Mouse (Mus musculus) heart, embryonic 11.5 days (tissue): ENCODE data around the gene Apba3. TPM values are rescaled to one million over a fixed set of nuclear protein-coding genes. Genes with fewer than 3 reads are reported as not detected.
A peak's percentile ranks its signal among the peaks of the same experiment; 100 is the strongest.

Source experiments
- ATAC-seq: fragments of 200-750 bp; cut with Nextera tagmentation; replicated peaks from 2 replicates; pipeline ENCODE4 v1.8.0; 2017; ENCODE audit warnings: moderate library complexity; ENCODE audit not compliant: insufficient number of reproducible peaks, low FRiP score, low TSS enrichment
- H3K27ac ChIP-seq: fragments of 300-500 bp; sonication (generic); 2 replicates; pipeline ENCODE4 v1.5.1; 2014; ENCODE audit warnings: mild to moderate bottlenecking, low read depth, low read length
- H3K27me3 ChIP-seq: fragments of 300-500 bp; sonication (generic); 2 replicates; pipeline ENCODE4 v1.6.1; 2014; ENCODE audit warnings: mild to moderate bottlenecking, low read length, mixed read lengths; ENCODE audit not compliant: control insufficient read depth, insufficient read depth
- H3K36me3 ChIP-seq: fragments of 300-500 bp; sonication (generic); 2 replicates; pipeline ENCODE4 v1.6.1; 2014; ENCODE audit warnings: mild to moderate bottlenecking, low read length, moderate library complexity, mixed read lengths; ENCODE audit not compliant: control insufficient read depth, insufficient read depth
- H3K4me1 ChIP-seq: fragments of 300-500 bp; sonication (generic); 2 replicates; pipeline ENCODE4 v1.6.1; 2014; ENCODE audit warnings: low read length; ENCODE audit not compliant: control insufficient read depth, insufficient read depth
- H3K4me2 ChIP-seq: fragments of 300-500 bp; sonication (generic); 2 replicates; pipeline ENCODE4 v1.6.1; 2014; ENCODE audit warnings: mild to moderate bottlenecking, moderate library complexity
- H3K4me3 ChIP-seq: fragments of 300-500 bp; sonication (generic); 2 replicates; pipeline ENCODE4 v1.5.1; 2014; ENCODE audit warnings: low read depth, low read length
- H3K9ac ChIP-seq: fragments of 300-500 bp; sonication (generic); 2 replicates; pipeline ENCODE4 v1.6.1; 2014; ENCODE audit warnings: mild to moderate bottlenecking, low read depth, low read length, moderate library complexity
- H3K9me3 ChIP-seq: fragments of 300-500 bp; sonication (generic); replicated peaks from 2 replicates; pipeline ENCODE4 v1.6.1; 2016; ENCODE audit warnings: low read length; ENCODE audit not compliant: control insufficient read depth
- WGBS: fragments of 180-500 bp; shearing (Covaris S2); extraction: QIAGEN DNeasy Blood & Tissue Kit; methylation state at CpG from one replicate; pipeline ENCODE4 v1.1.7; 2014; ENCODE audit not compliant: insufficient replicate concordance; 5-methylcytosine and 5-hydroxymethylcytosine counted together
- polyA plus RNA-seq: library from polyadenylated mRNA; unstranded; fragments of >200 nt; fragmentation: Nextera tagmentation; extraction: Ambion mirVana; gene quantifications from 2 replicates; pipeline ENCODE4 v1.2.1, GENCODE M21; 2014

The Apba3 gene
- polyA plus RNA-seq, 1 experiment from 2014 or later, result 41.2 TPM

GRCm38 (mm10) chr10:81289811-81290210, 23.1 kb downstream of the Apba3 start:
- H3K9ac ChIP-seq, result no peak overlapping the region
- H3K27ac ChIP-seq, result no peak overlapping the region
- no peak overlapping the region for H3K4me3 ChIP-seq
- WGBS, result 66% methylated on average over 14 of the region's 14 CpGs
- no peak overlapping the region for H3K4me2 ChIP-seq
- peaks cover 22% of the 10 kb centered on the region for H3K4me1 ChIP-seq
- peaks cover 40% of the 10 kb centered on the region for H3K27me3 ChIP-seq
- no peak for ATAC-seq
- H3K36me3 ChIP-seq, result no peaks in the 10 kb centered on the region
- H3K9me3 ChIP-seq, result no peaks in the 10 kb centered on the region

DNA sequence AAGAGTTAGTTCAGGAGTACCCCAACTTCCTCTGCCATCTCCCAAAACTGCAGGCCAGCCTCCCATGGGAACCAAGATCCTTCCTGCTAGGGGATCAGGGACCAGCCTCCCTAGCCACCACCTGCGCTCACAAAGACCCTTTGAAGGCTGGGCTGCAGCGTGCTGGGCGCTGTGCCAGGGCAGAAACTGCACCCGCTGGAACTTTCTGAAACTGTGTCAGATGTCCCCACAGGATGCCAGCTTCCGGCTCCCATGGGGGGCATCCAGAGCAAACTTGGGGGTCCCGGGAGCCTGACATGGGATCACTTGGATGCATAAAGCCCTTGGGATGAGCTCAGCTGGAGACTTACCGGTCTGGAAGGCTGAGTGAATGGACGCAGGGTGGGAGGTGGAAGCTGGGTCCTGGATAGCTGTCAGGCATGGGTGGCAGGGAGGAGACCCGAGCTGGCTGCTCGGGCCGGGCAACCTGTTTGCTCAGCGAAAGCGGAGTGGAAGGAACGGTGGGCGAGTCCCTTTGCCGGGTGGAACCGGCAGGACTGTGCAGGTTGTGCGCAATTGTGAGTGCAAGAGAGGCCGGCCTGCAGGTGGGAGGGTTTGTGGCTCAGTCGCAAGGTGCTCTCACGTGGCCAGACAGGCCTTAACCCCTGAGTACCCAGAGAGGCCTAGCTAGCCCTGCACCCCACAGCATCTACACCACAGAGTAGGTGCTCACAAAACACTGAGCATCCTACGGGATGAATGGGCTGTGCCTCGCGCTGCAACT, 24.1 kb downstream of the Apba3 start:
- Histone ChIP-seq H3K36me3 (no peaks in the 10 kb centered on the region), H3K4me3 (no peak overlapping the region), H3K4me1 (peaks cover 32% of the 10 kb centered on the region), H3K4me2 (no peak overlapping the region), H3K27ac (no peak overlapping the region), H3K27me3 (peaks cover 32% of the 10 kb centered on the region), H3K9ac (no peak overlapping the region), H3K9me3 (no peaks in the 10 kb centered on the region)
- no peak for ATAC-seq
- 19% methylated on average over 24 of the region's 24 CpGs for WGBS

- WGBS, result 72% methylated on average over 9 of the region's 9 CpGs
- H3K4me3 ChIP-seq, result 0 out of 2 replicates have a peak within 1 kb of the TSS, but pooled peaks have one; percentile 80
- no peak for ATAC-seq
- no peaks in the 10 kb centered on the region for H3K9me3 ChIP-seq
- peak within 1 kb of the TSS; percentile 19; the same call in 1 of the 2 replicates for H3K4me2 ChIP-seq
- H3K9ac ChIP-seq, result no peak within 1 kb of the TSS
- H3K27ac ChIP-seq, result no peak within 1 kb of the TSS
- H3K4me1 ChIP-seq, result peaks cover 33% of the 10 kb centered on the region
- peaks cover 32% of the 10 kb centered on the region for H3K27me3 ChIP-seq
- H3K36me3 ChIP-seq, result no peaks in the 10 kb centered on the region
Measured at GRCm38 (mm10) chr10:81291511-81292104, 24.8 kb downstream of the Apba3 start, which contains the start of gene Tjp3. Tjp3 (minus strand) TSS chr10:81291581.

DNA sequence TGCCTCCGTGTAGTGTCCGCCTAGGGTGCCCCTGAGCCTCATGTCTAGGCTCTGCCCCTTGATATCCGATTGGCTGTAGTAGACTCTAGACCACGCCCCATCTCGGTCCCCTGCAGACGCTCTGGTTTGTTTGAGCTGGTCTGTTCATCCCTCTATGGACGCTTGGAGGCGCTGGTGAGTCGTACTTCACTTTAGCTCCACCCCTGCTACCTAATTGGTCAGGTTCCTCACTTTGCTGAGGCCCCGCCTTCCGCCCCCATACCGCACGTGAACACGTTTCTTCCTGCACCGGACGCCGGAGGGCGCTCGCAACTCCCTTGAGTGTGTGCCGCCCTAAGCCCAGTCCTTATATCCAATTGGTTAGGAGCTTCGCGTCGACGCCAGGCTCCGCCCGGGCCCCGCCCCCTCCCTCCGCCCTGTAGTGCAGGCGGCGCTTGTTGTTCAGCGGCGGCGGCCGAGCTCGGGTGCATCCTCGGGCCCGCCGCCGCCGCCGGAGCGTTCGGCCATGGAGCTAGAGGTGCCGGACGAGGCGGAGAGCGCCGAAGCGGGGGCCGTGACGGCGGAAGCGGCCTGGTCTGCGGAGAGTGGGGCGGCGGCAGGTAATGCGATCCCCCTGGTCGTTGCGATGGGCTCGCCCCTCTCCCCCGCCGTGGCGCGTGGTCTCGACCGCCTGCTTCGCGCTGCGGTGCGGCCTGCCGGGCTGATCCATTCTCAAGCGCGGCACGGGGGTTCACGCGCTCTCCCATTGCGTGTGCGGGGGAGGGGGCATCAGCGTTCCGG, 26.0 kb downstream of the Apba3 start, which contains the start of gene Pip5k1c:
Pip5k1c (plus strand) TSS at position 410 of the 780 bp plus-strand sequence.
- peak within 1 kb of the TSS; percentile 51; the same call in 1 of the 2 replicates for H3K27ac ChIP-seq
- H3K4me2 ChIP-seq, result peak within 1 kb of the TSS; percentile 96
- peak; percentile 94 for ATAC-seq
- peaks cover 32% of the 10 kb centered on the region for H3K27me3 ChIP-seq
- peak within 1 kb of the TSS; percentile 79 for H3K9ac ChIP-seq
- no peaks in the 10 kb centered on the region for H3K36me3 ChIP-seq
- no peaks in the 10 kb centered on the region for H3K9me3 ChIP-seq
- under 1% methylated on average over 77 of the region's 80 CpGs for WGBS
- peak within 1 kb of the TSS; percentile 80 for H3K4me3 ChIP-seq
- peaks cover 37% of the 10 kb centered on the region for H3K4me1 ChIP-seq

DNA sequence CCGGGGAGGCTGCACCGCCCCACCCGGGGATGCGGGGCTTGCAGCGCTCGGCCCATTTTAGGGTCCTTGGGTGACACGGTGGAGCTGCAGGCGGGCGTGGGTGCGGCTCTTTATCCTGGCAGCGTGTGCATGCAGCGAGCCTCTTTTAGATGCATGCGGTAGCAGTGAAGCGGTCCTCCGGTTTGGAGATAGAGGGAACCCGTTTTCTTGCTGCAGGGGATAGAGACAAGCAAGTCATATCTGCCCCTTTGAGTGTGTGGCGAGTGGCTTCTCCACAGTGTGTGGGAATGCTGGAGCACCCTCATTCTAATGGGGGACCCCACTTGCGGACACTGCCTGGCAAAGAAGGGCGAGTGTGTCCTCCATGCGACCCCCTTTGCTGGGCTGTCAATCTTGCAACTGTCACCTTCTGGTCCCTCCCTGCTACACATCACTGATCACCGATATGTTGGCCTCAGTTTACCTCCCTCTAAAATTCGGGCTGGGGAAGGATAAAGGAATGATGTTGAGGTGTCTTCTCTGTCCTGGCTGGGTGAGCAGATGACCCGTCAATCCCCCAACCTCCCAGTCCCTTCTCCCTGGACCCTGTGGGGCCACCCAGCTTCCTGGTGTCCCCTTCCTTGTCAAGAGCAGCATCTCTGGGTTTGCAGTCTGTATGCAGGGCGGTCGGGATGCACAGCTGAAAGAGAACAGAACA, 26.7 kb downstream of the Apba3 start:
- Histone ChIP-seq H3K27me3 (peaks cover 27% of the 10 kb centered on the region), H3K36me3 (no peaks in the 10 kb centered on the region), H3K27ac (peak overlapping the region; percentile 51; the same call in 1 of the 2 replicates), H3K4me1 (peaks cover 43% of the 10 kb centered on the region), H3K9me3 (no peaks in the 10 kb centered on the region), H3K4me2 (peak overlapping the region; percentile 96), H3K9ac (peak overlapping the region; percentile 79), H3K4me3 (peak overlapping the region; percentile 80)
- WGBS, result 3% methylated on average over 25 of the region's 25 CpGs
- ATAC-seq, result no peak; the same call in 1 of the 2 replicates

DNA sequence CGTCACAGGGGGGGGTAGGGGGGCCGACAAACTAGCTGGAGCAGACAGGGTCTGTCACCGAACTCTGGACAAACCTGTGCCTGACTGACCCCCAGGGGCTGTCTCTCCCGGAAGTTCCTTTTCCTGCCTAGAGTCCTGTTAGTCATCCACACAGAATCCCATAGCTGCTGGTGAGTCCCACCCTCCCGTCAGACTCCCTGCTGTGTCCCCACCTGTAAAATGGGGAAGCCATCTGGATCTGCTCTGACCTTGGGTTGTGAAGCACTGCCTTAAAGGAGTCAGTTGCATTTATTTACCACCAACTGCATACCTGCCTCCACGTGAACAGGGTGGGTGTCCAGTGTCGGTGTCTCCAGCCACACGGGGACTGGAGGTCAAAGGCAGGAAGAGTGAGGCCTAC, 27.7 kb downstream of the Apba3 start:
- peaks cover 24% of the 10 kb centered on the region for H3K27me3 ChIP-seq
- no peak overlapping the region for H3K27ac ChIP-seq
- ATAC-seq, result no peak
- H3K4me3 ChIP-seq, result peak overlapping the region; percentile 80; the same call in 1 of the 2 replicates
- WGBS, result 48% methylated on average over 8 of the region's 8 CpGs
- peaks cover 47% of the 10 kb centered on the region for H3K4me1 ChIP-seq
- H3K9me3 ChIP-seq, result no peaks in the 10 kb centered on the region
- peak overlapping the region; percentile 79; the same call in 1 of the 2 replicates for H3K9ac ChIP-seq
- H3K4me2 ChIP-seq, result peak overlapping the region; percentile 96
- no peaks in the 10 kb centered on the region for H3K36me3 ChIP-seq

DNA sequence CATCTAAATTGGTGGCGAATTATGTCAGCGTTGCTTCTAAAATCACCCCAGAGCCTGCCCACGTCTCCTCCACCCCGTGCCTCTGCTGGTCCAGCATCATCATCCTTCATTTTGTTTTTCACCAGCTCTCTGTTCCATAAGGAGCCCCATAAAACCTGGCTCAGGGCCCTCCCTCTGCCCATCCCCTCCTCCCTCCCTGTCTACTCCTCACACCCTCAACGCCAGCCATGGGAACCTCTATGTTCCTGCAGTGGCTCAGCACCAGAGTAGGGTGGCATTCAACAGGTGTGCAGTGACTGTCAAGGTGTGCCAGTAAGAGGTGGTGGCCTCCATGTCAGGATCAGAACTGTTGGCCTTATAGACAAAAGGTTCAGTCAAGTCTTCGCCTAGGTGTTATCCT, 28.4 kb downstream of the Apba3 start:
- WGBS, result 83% methylated on average over 6 of the region's 6 CpGs
- Histone ChIP-seq H3K4me1 (peaks cover 55% of the 10 kb centered on the region), H3K4me3 (no peak overlapping the region), H3K9me3 (no peaks in the 10 kb centered on the region), H3K27me3 (peaks cover 16% of the 10 kb centered on the region), H3K27ac (no peak overlapping the region), H3K4me2 (no peak overlapping the region; the same call in 1 of the 2 replicates), H3K9ac (no peak overlapping the region), H3K36me3 (no peaks in the 10 kb centered on the region)
- no peak for ATAC-seq

- Histone ChIP-seq H3K4me1 (peaks cover 67% of the 10 kb centered on the region), H3K27ac (peak overlapping the region; percentile 59; the same call in 1 of the 2 replicates), H3K4me3 (no peak overlapping the region), H3K36me3 (no peaks in the 10 kb centered on the region), H3K9ac (no peak overlapping the region), H3K4me2 (no peak overlapping the region), H3K9me3 (no peaks in the 10 kb centered on the region), H3K27me3 (no peaks in the 10 kb centered on the region)
- ATAC-seq, result no peak
- WGBS, result 83% methylated on average over 6 of the region's 6 CpGs
Measured at GRCm38 (mm10) chr10:81297246-81297645, 30.5 kb downstream of the Apba3 start.
